24 mouse cellular contexts compared by ENCODE assay signal in genomic region chrX:9487671-9488070, GRCm38 (mm10). TPM values are rescaled to one million over a fixed set of nuclear protein-coding genes. Genes with fewer than 3 reads are reported as not detected.
DNase-seq lines count a peak whose midpoint lies in the region; ATAC-seq and TF ChIP-seq lines count a peak whose summit lies in the region.
"Had no signal": no experiment of that assay in that cellular context is flagged by ENCODE, and none has a peak within 500 bp of the region (broad histone marks: within the 10 kb centered on the region; RNA-seq: fewer than 3 reads in every experiment).

Gene Cybb, minus strand, starts transcription at chrX:9487771.

- TF ChIP-seq POLR2A in bone marrow, adult 2 months (IDR thresholded peaks at IDR 0.05; ENCODE audit: borderline replicate concordance, control insufficient read depth, low read depth, low read length) = no peak

- no peaks in the 10 kb centered on the region for H3K9me3 ChIP-seq in forebrain, embryonic 11.5 days (ENCODE audit: control insufficient read depth, low read length)
- H3K9me3 ChIP-seq: embryonic facial prominence, embryonic 12.5 days; heart, embryonic 13.5 days; hindbrain, embryonic 15.5 days; limb, embryonic 10.5 days; liver, embryonic 13.5 days; neural tube, embryonic 13.5 days; stomach, embryonic 15.5 days had no signal

- no peaks in the 10 kb centered on the region for H3K36me3 ChIP-seq in forebrain, embryonic 11.5 days (ENCODE audit: control insufficient read depth, insufficient read depth, low read length)
- H3K36me3 ChIP-seq: embryonic facial prominence, embryonic 12.5 days; heart, embryonic 13.5 days; hindbrain, embryonic 15.5 days; limb, embryonic 10.5 days; liver, embryonic 13.5 days; neural tube, embryonic 13.5 days; stomach, embryonic 15.5 days had no signal

- no peak for DNase-seq in heart, postnatal 36 days
- DNase-seq in heart, adult 9 months (ENCODE audit: low spot score in 2 of 2) = no peak
- DNase-seq in frontal cortex, postnatal 14 days (ENCODE audit: low spot score in 2 of 2) = no peak
- no peak for DNase-seq in forebrain, embryonic 11.5 days (ENCODE audit: low spot score)
- DNase-seq in layer of hippocampus, adult 2 months (ENCODE audit: low spot score in 2 of 2) = no peak
- DNase-seq: B cell, adult 2 months; cerebellum, adult 9-11 months; heart, adult 11 months; kidney, postnatal 4 days; liver, embryonic 13.5 days; lung, postnatal 14 days; thymus, adult 2 months had no signal

- ATAC-seq in CD4-positive, CD25-positive, alpha-beta regulatory T cell, adult 4 months = no peak
- ATAC-seq in inflammation-experienced regulatory T-cells, adult 6 months = no peak
- no peak for ATAC-seq in forebrain, embryonic 11.5 days (replicated peaks; ENCODE audit: low FRiP score)
- ATAC-seq: forebrain, embryonic 16.5 days; intestine, embryonic 16.5 days had no signal

- no peaks in the 10 kb centered on the region for H3K27me3 ChIP-seq in forebrain, embryonic 11.5 days (ENCODE audit: control insufficient read depth, insufficient read depth, low read length)
- H3K27me3 ChIP-seq: embryonic facial prominence, embryonic 12.5 days; heart, embryonic 13.5 days; hindbrain, embryonic 15.5 days; liver, embryonic 13.5 days; neural tube, embryonic 13.5 days; stomach, embryonic 15.5 days had no signal

- H3K4me3 ChIP-seq in bone marrow, adult 2 months (replicated peaks; ENCODE audit: control insufficient read depth, low read depth, low read length) = no peak within 1 kb of the TSS
- no peak within 1 kb of the TSS for H3K4me3 ChIP-seq in forebrain, embryonic 11.5 days (ENCODE audit: low read depth, low read length)
- H3K4me3 ChIP-seq in layer of hippocampus, adult 2 months = no peak within 1 kb of the TSS
- H3K4me3 ChIP-seq: embryonic facial prominence, embryonic 12.5 days; heart, embryonic 13.5 days; hindbrain, embryonic 15.5 days; limb, embryonic 10.5 days; liver, embryonic 13.5 days; neural tube, embryonic 13.5 days; stomach, embryonic 15.5 days had no signal

- H3K4me2 ChIP-seq in forebrain, embryonic 11.5 days (ENCODE audit: low read depth, low read length, severe bottlenecking) = no peak within 1 kb of the TSS
- H3K4me2 ChIP-seq: embryonic facial prominence, embryonic 12.5 days; heart, embryonic 13.5 days; hindbrain, embryonic 15.5 days; liver, embryonic 13.5 days; midbrain, embryonic 11.5 days; neural tube, embryonic 13.5 days; stomach, embryonic 15.5 days had no signal

- H3K9ac ChIP-seq in forebrain, embryonic 11.5 days (ENCODE audit: low read length) = no peak within 1 kb of the TSS
- H3K9ac ChIP-seq: embryonic facial prominence, embryonic 12.5 days; heart, embryonic 13.5 days; hindbrain, embryonic 15.5 days; liver, embryonic 13.5 days; neural tube, embryonic 13.5 days; stomach, embryonic 15.5 days had no signal

- no peak within 1 kb of the TSS for H3K27ac ChIP-seq in bone marrow, adult 2 months (ENCODE audit: control insufficient read depth, insufficient read depth, low read depth, low read length, poor library complexity)
- no peak within 1 kb of the TSS for H3K27ac ChIP-seq in forebrain, embryonic 11.5 days (ENCODE audit: low read depth, low read length)
- no peak within 1 kb of the TSS for H3K27ac ChIP-seq in layer of hippocampus, adult 2 months
- H3K27ac ChIP-seq: embryonic facial prominence, embryonic 12.5 days; heart, embryonic 13.5 days; hindbrain, embryonic 15.5 days; limb, embryonic 10.5 days; liver, embryonic 13.5 days; neural tube, embryonic 13.5 days; stomach, embryonic 15.5 days had no signal

- 69% methylated on average over 4 of the region's 4 CpGs for WGBS in bone marrow, adult 2 months
- WGBS in forebrain, embryonic 11.5 days = 87% methylated on average over 4 of the region's 4 CpGs

- no peak for TF ChIP-seq CTCF in bone marrow, adult 2 months (IDR thresholded peaks at IDR 0.05; ENCODE audit: control insufficient read depth, insufficient read depth, low read length)
- TF ChIP-seq CTCF in layer of hippocampus, adult 2 months (conservative IDR thresholded peaks at IDR 0.05) = no peak

- intact Hi-C loops in heart, postnatal 36 days (cut with DNase I) = no loop called here

- H3K4me1 ChIP-seq in bone marrow, adult 2 months (ENCODE audit: control insufficient read depth, insufficient read depth, low read length) = no peaks in the 10 kb centered on the region
- H3K4me1 ChIP-seq in forebrain, embryonic 11.5 days (replicated peaks; ENCODE audit: control insufficient read depth, insufficient read depth, low read length) = no peaks in the 10 kb centered on the region
- H3K4me1 ChIP-seq: embryonic facial prominence, embryonic 12.5 days; heart, embryonic 13.5 days; hindbrain, embryonic 15.5 days; limb, embryonic 10.5 days; liver, embryonic 13.5 days; neural tube, embryonic 13.5 days; stomach, embryonic 15.5 days had no signal

RNA-seq across cellular contexts. Expression of gene Cybb, which starts in this region (rescaled TPM):
- total RNA-seq in heart, postnatal 36 days (2021) = 10 to 100 TPM; 11.1 to 11.2 TPM
- polyA plus RNA-seq in CD4-positive, CD25-positive, alpha-beta regulatory T cell, adult 4 months (2017; shearing (Covaris generic)) = 10 to 100 TPM; 40.8 to 48.7 TPM
- polyA plus RNA-seq in bone marrow, adult 2 months (2011; ENCODE audit: insufficient read depth, insufficient read length, low replicate concordance, missing spikeins) = 27.3 and 62.6 TPM in 2 replicates
- polyA plus RNA-seq in inflammation-experienced regulatory T-cells, adult 6 months (2017; shearing (Covaris generic)) = 10 to 100 TPM; 40.1 to 61.9 (median 61.8) TPM
- 0.63 and 0.96 TPM in 2 replicates for polyA plus RNA-seq in forebrain, embryonic 11.5 days (2014; fragmentation: Nextera tagmentation; extraction: Ambion mirVana)
- total RNA-seq in layer of hippocampus, adult 2 months (2021) = under 1 TPM; 0.47 to 0.59 TPM

Comparison
In these comparisons a context has a peak if more than half of its experiments do, and no peak if none do; other contexts are left out.
1. RNA of gene Cybb (total RNA-seq): 11.1 to 11.2 TPM in heart, postnatal 36 days; 0.47 to 0.59 TPM in layer of hippocampus, adult 2 months; every median in the first group is over 4 times any median in the second.
2. RNA of gene Cybb (polyA plus RNA-seq): 27.3 to 62.6 TPM in bone marrow, adult 2 months, 40.1 to 61.9 TPM in inflammation-experienced regulatory T-cells, adult 6 months and 40.8 to 48.7 TPM in CD4-positive, CD25-positive, alpha-beta regulatory T cell, adult 4 months; 0.63 to 0.96 TPM in forebrain, embryonic 11.5 days; every median in the first group is over 10 times any median in the second.